ENCODE assay signal across 30 mouse cellular contexts in genomic region chr17:34511723-34512122, GRCm38 (mm10). TPM values are rescaled to one million over a fixed set of nuclear protein-coding genes. Genes with fewer than 3 reads are reported as not detected.
A peak's percentile ranks its signal among the peaks of the same experiment; 100 is the strongest.
DNase-seq lines count a peak whose midpoint lies in the region; TF ChIP-seq lines count a peak whose summit lies in the region.
"Not testable (repeated sequence)": the region's sequence is repeated elsewhere in the genome, so short reads cannot be mapped to it uniquely, and the experiment has no call there.
"Had no signal": no experiment of that assay in that cellular context is flagged by ENCODE, and none has a peak within 500 bp of the region (broad histone marks: within the 10 kb centered on the region; RNA-seq: fewer than 3 reads in every experiment).

No protein-coding gene starts in this region.

- peak; percentile 25 for DNase-seq in ES-CJ7 (ENCODE audit: low read depth, low spot score)
- DNase-seq in brain, embryonic 14.5 days (ENCODE audit: low read depth): peak; percentile 4
- DNase-seq in gastrocnemius, adult 2 months; kidney, adult 2 months; left cerebral cortex, adult 2 months (ENCODE audit: extremely low spot score in 1 of 2, low spot score in 2 of 2): not testable (repeated sequence)
- peak; percentile 19 for DNase-seq in lung, postnatal 10 days
- DNase-seq in retina, postnatal 1 day: peak; percentile 12

- not testable (repeated sequence) for H3K36me3 ChIP-seq in kidney, adult 2 months (ENCODE audit: control insufficient read depth, insufficient read depth, low read length)

- WGBS in kidney, adult 2 months: 46% methylated on average over 1 of the region's 1 CpGs

- intact Hi-C loops in gastrocnemius, adult 2 months (cut with DNase I); left cerebral cortex, adult 2 months (cut with DNase I): not testable (repeated sequence)

- not testable (repeated sequence) for H3K27me3 ChIP-seq in kidney, adult 2 months (replicated peaks; ENCODE audit: control insufficient read depth, insufficient read depth, low read length)

- not testable (repeated sequence) for TF ChIP-seq CTCF in brain, embryonic 14.5 days (IDR thresholded peaks at IDR 0.05; ENCODE audit: borderline replicate concordance, extremely low read depth, insufficient read depth, insufficient read length)
- peak; percentile 16; the same call in 1 of the 2 replicates for TF ChIP-seq CTCF in gastrocnemius, adult 2 months (IDR thresholded peaks at IDR 0.05)
- TF ChIP-seq CTCF in kidney, adult 2 months (conservative IDR thresholded peaks at IDR 0.05; ENCODE audit: insufficient read depth, insufficient read length, low read depth, low read length): 0 out of 2 replicates have a peak, but pooled peaks have one; percentile 8
- TF ChIP-seq CTCF in left cerebral cortex, adult 2 months (IDR thresholded peaks at IDR 0.05): peak; percentile 18; the same call in 1 of the 2 replicates

- TF ChIP-seq POLR2A in brain, embryonic 14.5 days (IDR thresholded peaks at IDR 0.05; ENCODE audit: borderline replicate concordance, extremely low read depth, insufficient read depth, insufficient read length, poor library complexity, severe bottlenecking); kidney, adult 2 months (IDR thresholded peaks at IDR 0.05; ENCODE audit: low read depth, low read length): not testable (repeated sequence)

- H3K4me1 ChIP-seq in kidney, adult 2 months (ENCODE audit: control insufficient read depth, insufficient read depth, low read length): not testable (repeated sequence)

- H3K4me3 ChIP-seq in gastrocnemius, adult 2 months; kidney, adult 2 months (ENCODE audit: insufficient read depth, low read depth, low read length); left cerebral cortex, adult 2 months: not testable (repeated sequence)

- H3K27ac ChIP-seq in gastrocnemius, adult 2 months; kidney, adult 2 months (ENCODE audit: insufficient read depth, low read depth, low read length); left cerebral cortex, adult 2 months: not testable (repeated sequence)

RNA-seq across cellular contexts. Expression of gene Btnl6, which starts 5.4 kb away (rescaled TPM):
- polyA plus RNA-seq in brain, embryonic 14.5 days (2012; rRNA removed): not detected in 2 replicates
- not detected for total RNA-seq in gastrocnemius, adult 2 months (2021)
- polyA plus RNA-seq in kidney, adult 2 months (2012; rRNA removed): not detected in 2 replicates
- not detected for total RNA-seq in left cerebral cortex, adult 2 months (2021)
- total RNA-seq: adrenal gland, adult 2 months; adrenal gland, postnatal 4 days; CH12.LX; gastrocnemius, postnatal 10 days; granulocyte monocyte progenitor cell, adult 5-6 weeks; heart, postnatal 14 days; hindbrain, postnatal 0 days; layer of hippocampus, adult 8-10 months; layer of hippocampus, postnatal 36 days; left cerebral cortex, postnatal 14 days; megakaryocyte progenitor cell, adult 5-6 weeks; monocyte, adult 5-6 weeks had no signal
- polyA plus RNA-seq: adrenal gland, adult 2 months; forebrain, embryonic 15.5 days; heart, embryonic 13.5 days; hindbrain, embryonic 11.5 days; kidney, embryonic 16.5 days; limb, embryonic 12.5 days; liver, embryonic 12.5 days; lung, embryonic 15.5 days; midbrain, embryonic 11.5 days; neural tube, embryonic 11.5 days; testis, adult 2 months; urinary bladder, adult 2 months had no signal

RNA-seq across cellular contexts. Expression of gene Btnl4, which starts 34.6 kb away (rescaled TPM):
- polyA plus RNA-seq in brain, embryonic 14.5 days (2012; rRNA removed): not detected in 2 replicates
- total RNA-seq in gastrocnemius, adult 2 months (2021): not detected
- polyA plus RNA-seq in kidney, adult 2 months (2012; rRNA removed): not detected in 2 replicates
- not detected for total RNA-seq in left cerebral cortex, adult 2 months (2021)
- total RNA-seq: adrenal gland, adult 2 months; adrenal gland, postnatal 4 days; CH12.LX; gastrocnemius, postnatal 10 days; granulocyte monocyte progenitor cell, adult 5-6 weeks; heart, postnatal 14 days; hindbrain, postnatal 0 days; layer of hippocampus, adult 8-10 months; layer of hippocampus, postnatal 36 days; left cerebral cortex, postnatal 14 days; megakaryocyte progenitor cell, adult 5-6 weeks; monocyte, adult 5-6 weeks had no signal
- polyA plus RNA-seq: forebrain, embryonic 15.5 days; heart, embryonic 13.5 days; hindbrain, embryonic 11.5 days; hindbrain, postnatal 0 days; kidney, embryonic 16.5 days; limb, embryonic 12.5 days; liver, embryonic 12.5 days; lung, embryonic 15.5 days; midbrain, embryonic 11.5 days; neural tube, embryonic 11.5 days; urinary bladder, adult 2 months had no signal

RNA-seq across cellular contexts. Expression of gene Notch4, which starts 52.3 kb away (rescaled TPM):
- polyA plus RNA-seq in brain, embryonic 14.5 days (2012; rRNA removed): 13.5 and 15.6 TPM in 2 replicates
- total RNA-seq in gastrocnemius, adult 2 months (2021): 10 to 100 TPM; 10.5 to 11.4 TPM
- polyA plus RNA-seq in kidney, adult 2 months (2012; rRNA removed): 14.4 and 18.4 TPM in 2 replicates
- total RNA-seq in left cerebral cortex, adult 2 months (2021): 10 to 100 TPM in 1 of 2 experiments, 1 to 10 TPM in 1; 9.1 to 18.3 TPM
